ENCODE assay signal across 23 mouse cellular contexts in genomic region chr2:62279777-62280176, GRCm38 (mm10).
DNase-seq lines count a peak whose midpoint lies in the region; ATAC-seq and TF ChIP-seq lines count a peak whose summit lies in the region.
"Had no signal": no experiment of that assay in that cellular context is flagged by ENCODE, and none has a peak within 500 bp of the region (broad histone marks: within the 10 kb centered on the region; RNA-seq: fewer than 3 reads in every experiment).

No protein-coding gene starts in this region.

- H3K9me3 ChIP-seq in heart, embryonic 11.5 days (replicated peaks; ENCODE audit: control insufficient read depth, low read length): no peaks in the 10 kb centered on the region
- no peaks in the 10 kb centered on the region for H3K9me3 ChIP-seq in heart, embryonic 15.5 days (replicated peaks)
- no peaks in the 10 kb centered on the region for H3K9me3 ChIP-seq in ES-E14 (ENCODE audit: control insufficient read depth, insufficient read depth, low read depth, low read length)
- H3K9me3 ChIP-seq: embryonic facial prominence, embryonic 13.5 days; forebrain, embryonic 12.5 days; hindbrain, embryonic 12.5 days had no signal

- no peaks in the 10 kb centered on the region for H3K36me3 ChIP-seq in heart, embryonic 11.5 days (ENCODE audit: control insufficient read depth, insufficient read depth, low read length)
- no peaks in the 10 kb centered on the region for H3K36me3 ChIP-seq in heart, embryonic 15.5 days
- H3K36me3 ChIP-seq in ES-E14 (ENCODE audit: control insufficient read depth, insufficient read depth, low read length, poor library complexity, severe bottlenecking): no peaks in the 10 kb centered on the region
- H3K36me3 ChIP-seq: embryonic facial prominence, embryonic 13.5 days; forebrain, embryonic 12.5 days; hindbrain, embryonic 12.5 days had no signal

- H3K4me1 ChIP-seq in heart, embryonic 11.5 days (ENCODE audit: control insufficient read depth, insufficient read depth, low read length): peaks cover 9% of the 10 kb centered on the region; the same call in 1 of the 2 replicates
- H3K4me1 ChIP-seq in heart, embryonic 15.5 days (replicated peaks): peaks cover 14% of the 10 kb centered on the region
- H3K4me1 ChIP-seq in ES-E14 (ENCODE audit: control insufficient read depth in 2 of 2, insufficient read depth in 2 of 2, low read length in 2 of 2, poor library complexity in 1 of 2): no peaks in the 10 kb centered on the region
- H3K4me1 ChIP-seq: embryonic facial prominence, embryonic 13.5 days; forebrain, embryonic 12.5 days; hindbrain, embryonic 12.5 days had no signal

- in situ Hi-C loops in ES-E14 (cut with MboI; ENCODE audit: low sequenced_read_pairs in 2 of 2, unreplicated experiment in 2 of 2): no loop called here

- no peak overlapping the region for H3K9ac ChIP-seq in heart, embryonic 11.5 days (ENCODE audit: low read depth, low read length)
- no peak overlapping the region for H3K9ac ChIP-seq in heart, embryonic 15.5 days
- no peak overlapping the region for H3K9ac ChIP-seq in ES-E14 (ENCODE audit: insufficient read depth, low read depth, low read length, poor library complexity, severe bottlenecking)
- H3K9ac ChIP-seq: embryonic facial prominence, embryonic 13.5 days; forebrain, embryonic 12.5 days; hindbrain, embryonic 12.5 days had no signal

- 78% methylated on average over 7 of the region's 7 CpGs for WGBS in heart, embryonic 11.5 days (ENCODE audit: insufficient replicate concordance)
- WGBS in heart, embryonic 15.5 days: 86% methylated on average over 7 of the region's 7 CpGs

- no peaks in the 10 kb centered on the region for H3K27me3 ChIP-seq in heart, embryonic 11.5 days (ENCODE audit: control insufficient read depth, insufficient read depth, low read length)
- H3K27me3 ChIP-seq in heart, embryonic 15.5 days: no peaks in the 10 kb centered on the region
- H3K27me3 ChIP-seq: embryonic facial prominence, embryonic 13.5 days; forebrain, embryonic 12.5 days; hindbrain, embryonic 12.5 days had no signal

- H3K4me3 ChIP-seq in heart, embryonic 11.5 days (ENCODE audit: low read depth, low read length): no peak overlapping the region
- no peak overlapping the region for H3K4me3 ChIP-seq in heart, embryonic 15.5 days
- H3K4me3 ChIP-seq in ES-E14 (ENCODE audit: insufficient read depth in 1 of 2, low read depth in 1 of 2, low read length in 2 of 2, poor library complexity in 1 of 2, severe bottlenecking in 1 of 2): no peak overlapping the region
- H3K4me3 ChIP-seq: embryonic facial prominence, embryonic 13.5 days; forebrain, embryonic 12.5 days; hindbrain, embryonic 12.5 days had no signal

- H3K4me2 ChIP-seq in heart, embryonic 11.5 days: no peak overlapping the region
- no peak overlapping the region for H3K4me2 ChIP-seq in heart, embryonic 15.5 days
- H3K4me2 ChIP-seq: embryonic facial prominence, embryonic 13.5 days; forebrain, embryonic 12.5 days; hindbrain, embryonic 12.5 days had no signal

- ATAC-seq in heart, embryonic 11.5 days (replicated peaks; ENCODE audit: insufficient number of reproducible peaks, low FRiP score, low TSS enrichment): no peak
- no peak for ATAC-seq in heart, embryonic 15.5 days (replicated peaks; ENCODE audit: insufficient number of reproducible peaks, insufficient read depth, low FRiP score, low read depth)
- ATAC-seq: forebrain, embryonic 16.5 days; hindbrain, embryonic 16.5 days; inflammation-experienced regulatory T-cells, adult 6 months; intestine, postnatal 0 days had no signal

- intact Hi-C loops in gastrocnemius, postnatal 14 days (cut with DNase I; ENCODE audit: low total_unique reads): no loop called here

- DNase-seq in heart, adult 18-20 months: no peak
- no peak for DNase-seq in heart, adult 11 months
- DNase-seq in ES-E14 (ENCODE audit: low read depth, low spot score) (no peak), ZHBTc4 (ENCODE audit: low read depth, low spot score) (peak; percentile 13)
- no peak for DNase-seq in natural killer cell, adult 2 months (ENCODE audit: low spot score in 2 of 2)
- DNase-seq in gastrocnemius, postnatal 14 days: no peak
- DNase-seq: adrenal gland, postnatal 14 days; cerebellum, adult 18-20 months; cerebellum, adult 9-11 months; cerebellum, postnatal 36 days; gastrocnemius, postnatal 25 days; heart, postnatal 4 days; kidney, adult 9 months had no signal

- H3K27ac ChIP-seq in heart, embryonic 11.5 days (ENCODE audit: low read depth, low read length): peak overlapping the region; percentile 72; the same call in 1 of the 2 replicates
- H3K27ac ChIP-seq in heart, embryonic 15.5 days: peak overlapping the region; percentile 80
- no peak overlapping the region for H3K27ac ChIP-seq in ES-E14 (ENCODE audit: insufficient read depth, low read depth, low read length, poor library complexity, severe bottlenecking)
- H3K27ac ChIP-seq: embryonic facial prominence, embryonic 13.5 days; forebrain, embryonic 12.5 days; hindbrain, embryonic 12.5 days; kidney, postnatal 0 days had no signal

TF ChIP-seq in ES-E14, 5 proteins besides CTCF, POLR2A, EP300 and RAD21:
- TF ChIP-seq MAFK (IDR thresholded peaks at IDR 0.05; ENCODE audit: insufficient read depth, low read depth, low read length) (peak; percentile 60; the same call in 1 of the 2 replicates), ZNF384 (IDR thresholded peaks at IDR 0.05; ENCODE audit: low read depth, low read length) (no peak)
